Mouse (Mus musculus) thymus, adult 2 months (tissue): ENCODE measurements at regions not wholly inside any gene's neighbourhood (a gene's known extent, or its start where the extent isn't known, plus 50 kb on each side); places are given as distances from the start of the nearest gene placed in this dataset.
"Not testable (repeated sequence)": the region's sequence is repeated elsewhere in the genome, so short reads cannot be mapped to it uniquely, and the experiment has no call there.

Experiments
- DNase-seq: peaks from one replicate; pipeline ENCODE4 v3.0.0; 2021
- H3K27ac ChIP-seq: fragments of 200-500 bp; 2 replicates; pipeline ENCODE4 v1.5.1; 2012; ENCODE audit warnings: low read length, control low read depth; ENCODE audit not compliant: control insufficient read depth, insufficient read depth
- H3K27me3 ChIP-seq: fragments of 200-500 bp; 2 replicates; pipeline ENCODE4 v1.6.1; 2012; ENCODE audit warnings: mild to moderate bottlenecking, low read length, moderate library complexity, mixed read lengths; ENCODE audit not compliant: control insufficient read depth, insufficient read depth
- H3K36me3 ChIP-seq: fragments of 200-500 bp; 2 replicates; pipeline ENCODE4 v1.6.1; 2012; ENCODE audit warnings: mild to moderate bottlenecking, low read length, moderate library complexity; ENCODE audit not compliant: control insufficient read depth, insufficient read depth
- H3K4me1 ChIP-seq: fragments of 200-500 bp; replicated peaks from 2 replicates; pipeline ENCODE4 v1.6.1; 2012; ENCODE audit warnings: low read length; ENCODE audit not compliant: control insufficient read depth, insufficient read depth
- H3K4me3 ChIP-seq: fragments of 200-500 bp; 2 replicates; pipeline ENCODE4 v1.5.1; 2012; ENCODE audit warnings: mild to moderate bottlenecking, low read length, control low read depth, moderate library complexity; ENCODE audit not compliant: control insufficient read depth, insufficient read depth
- CTCF ChIP-seq: fragments of 200-500 bp; IDR thresholded peaks from 2 replicates; pipeline ENCODE4 v1.5.1; 2012; ENCODE audit warnings: mild to moderate bottlenecking, control low read depth, low read length, moderate library complexity, borderline replicate concordance; ENCODE audit not compliant: control insufficient read depth, poor library complexity, insufficient read depth; ENCODE audit errors: extremely low read depth
- POLR2A ChIP-seq: fragments of 200-500 bp; IDR thresholded peaks from 2 replicates; pipeline ENCODE4 v1.6.1; 2012; ENCODE audit warnings: mild to moderate bottlenecking, low read length, control low read depth, moderate library complexity; ENCODE audit not compliant: control insufficient read depth, poor library complexity, insufficient read depth; ENCODE audit errors: extremely low read depth
- WGBS: fragments of 180-500 bp; shearing (Covaris S2); methylation state at CpG from one replicate; pipeline ENCODE4 v1.1.7; 2018; 5-methylcytosine and 5-hydroxymethylcytosine counted together

DNA sequence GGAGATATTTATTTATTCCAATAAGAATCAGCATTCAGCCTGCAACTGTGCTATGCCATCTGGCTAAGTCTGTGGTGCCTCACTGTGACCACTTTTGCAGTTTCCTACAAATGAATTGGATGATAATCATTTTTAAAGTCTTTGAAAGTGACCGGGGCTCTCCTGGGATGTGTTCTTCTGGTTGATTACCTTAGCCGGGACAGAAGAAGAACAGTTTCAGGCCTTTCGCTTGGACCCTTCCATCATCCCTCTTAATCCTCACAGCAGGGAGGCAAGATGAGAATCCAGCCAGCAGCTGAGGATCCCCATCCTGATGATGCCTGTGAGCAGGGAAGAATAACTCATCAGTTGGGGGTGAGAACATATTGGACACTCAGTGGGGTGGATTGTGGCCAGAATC, 124.6 kb upstream of the Kiz start:
- 97% methylated on average over 3 of the region's 3 CpGs for WGBS
- H3K36me3 ChIP-seq, result no peaks in the 10 kb centered on the region
- H3K4me1 ChIP-seq, result no peaks in the 10 kb centered on the region
- TF ChIP-seq CTCF (no peak), POLR2A (no peak)
- H3K27ac ChIP-seq, result no peak overlapping the region
- H3K27me3 ChIP-seq, result no peaks in the 10 kb centered on the region
- no peak for DNase-seq
- no peak overlapping the region for H3K4me3 ChIP-seq

DNA sequence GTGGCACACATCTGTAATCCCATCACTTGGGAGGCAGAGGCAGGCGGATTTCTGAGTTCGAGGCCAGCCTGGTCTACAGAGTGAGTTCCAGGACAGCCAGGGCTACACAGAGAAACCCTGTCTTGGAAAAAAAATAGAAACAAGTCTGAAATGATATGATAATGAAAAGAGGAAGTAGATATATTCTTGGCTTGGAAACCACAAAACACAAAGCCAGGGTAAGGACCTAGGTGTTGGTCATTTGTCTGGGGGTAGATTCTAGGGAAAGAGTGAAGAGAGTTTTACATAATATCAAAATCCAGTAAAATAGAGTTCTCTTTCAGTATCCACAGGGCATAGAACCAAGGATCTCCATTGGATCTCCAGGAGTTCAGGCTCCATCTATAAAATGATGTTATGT, 122.8 kb upstream of the Kiz start:
- H3K4me3 ChIP-seq, H3K4me1 ChIP-seq, DNase-seq, H3K27me3 ChIP-seq, H3K36me3 ChIP-seq, H3K27ac ChIP-seq: not testable (repeated sequence)
- WGBS, result 57% methylated on average over 2 of the region's 2 CpGs

GRCm38 (mm10) chr2:146744396-146744795, 111.3 kb upstream of the Kiz start:
- 96% methylated on average over 2 of the region's 2 CpGs for WGBS
- Histone ChIP-seq H3K27ac (no peak overlapping the region), H3K4me3 (no peak overlapping the region), H3K4me1 (no peaks in the 10 kb centered on the region), H3K27me3 (no peaks in the 10 kb centered on the region), H3K36me3 (no peaks in the 10 kb centered on the region)
- no peak for DNase-seq
- TF ChIP-seq CTCF, result no peak
- TF ChIP-seq POLR2A, result no peak

GRCm38 (mm10) chr2:146745012-146745682, 110.5 kb upstream of the Kiz start:
- DNase-seq, result no peak
- H3K36me3 ChIP-seq, result no peaks in the 10 kb centered on the region
- no peak overlapping the region for H3K4me3 ChIP-seq
- WGBS, result 88% methylated on average over 18 of the region's 18 CpGs
- no peaks in the 10 kb centered on the region for H3K4me1 ChIP-seq
- no peak overlapping the region for H3K27ac ChIP-seq
- TF ChIP-seq POLR2A (no peak), CTCF (no peak)
- H3K27me3 ChIP-seq, result no peaks in the 10 kb centered on the region

GRCm38 (mm10) chr2:146745683-146746047, 110.0 kb upstream of the Kiz start:
- H3K27me3 ChIP-seq, result no peaks in the 10 kb centered on the region
- no peaks in the 10 kb centered on the region for H3K36me3 ChIP-seq
- DNase-seq, result no peak
- H3K4me3 ChIP-seq, result no peak overlapping the region
- no peak overlapping the region for H3K27ac ChIP-seq
- H3K4me1 ChIP-seq, result no peaks in the 10 kb centered on the region
- WGBS, result 79% methylated on average over 12 of the region's 12 CpGs
- TF ChIP-seq POLR2A, result no peak
- no peak for TF ChIP-seq CTCF

DNA sequence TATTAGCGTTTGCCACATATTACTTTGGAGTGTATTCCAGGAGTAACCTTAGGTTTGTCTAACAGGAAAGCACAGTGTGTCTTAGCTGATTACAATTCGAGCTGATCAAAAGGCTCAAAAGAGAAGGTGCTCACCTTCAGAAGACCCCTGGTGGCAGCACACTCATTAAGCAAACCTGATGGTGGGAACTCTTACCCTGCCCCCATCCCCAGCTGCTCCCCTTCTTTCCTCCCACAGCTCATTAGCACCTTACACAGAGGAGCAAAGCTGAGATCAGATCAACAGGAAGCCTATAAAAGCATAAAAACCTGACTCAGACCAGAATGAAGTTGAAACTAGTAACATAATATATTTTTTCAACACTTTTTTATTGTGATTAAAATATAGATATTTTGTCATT, 101.7 kb upstream of the Kiz start:
- no peak for TF ChIP-seq CTCF
- no peak for TF ChIP-seq POLR2A
- WGBS, result 35% methylated on average over 2 of the region's 2 CpGs
- Histone ChIP-seq H3K4me1 (no peaks in the 10 kb centered on the region), H3K4me3 (no peak overlapping the region), H3K27me3 (no peaks in the 10 kb centered on the region), H3K27ac (no peak overlapping the region), H3K36me3 (no peaks in the 10 kb centered on the region)
- no peak for DNase-seq

- 78% methylated on average over 18 of the region's 18 CpGs for WGBS
- Histone ChIP-seq H3K27ac (no peak overlapping the region), H3K36me3 (no peaks in the 10 kb centered on the region), H3K4me3 (no peak overlapping the region), H3K27me3 (no peaks in the 10 kb centered on the region), H3K4me1 (no peaks in the 10 kb centered on the region)
- TF ChIP-seq POLR2A (no peak), CTCF (no peak)
- DNase-seq, result no peak
Measured at GRCm38 (mm10) chr2:146763522-146764144, 92.0 kb upstream of the Kiz start.
